Mouse (Mus musculus) liver, embryonic 16.5 days (tissue): ENCODE data around the gene Mrgpre. TPM values are rescaled to one million over a fixed set of nuclear protein-coding genes. Genes with fewer than 3 reads are reported as not detected.

Source experiments
- ATAC-seq: fragments of 200-750 bp; cut with Nextera tagmentation; 2 replicates; pipeline ENCODE4 v1.8.0; 2017; ENCODE audit warnings: low read depth, mild to moderate bottlenecking, moderate number of reproducible peaks, moderate library complexity
- H3K27ac ChIP-seq: fragments of 300-500 bp; sonication (generic); 2 replicates; pipeline ENCODE4 v1.5.1; 2014; ENCODE audit warnings: mild to moderate bottlenecking, low read length
- H3K27me3 ChIP-seq: fragments of 300-500 bp; sonication (generic); 2 replicates; pipeline ENCODE4 v1.6.1; 2014; ENCODE audit warnings: low read depth, low read length, mixed read lengths; ENCODE audit not compliant: control insufficient read depth, insufficient read depth
- H3K36me3 ChIP-seq: fragments of 300-500 bp; sonication (generic); 2 replicates; pipeline ENCODE4 v1.6.1; 2014; ENCODE audit warnings: mild to moderate bottlenecking; ENCODE audit not compliant: control insufficient read depth, insufficient read depth
- H3K4me1 ChIP-seq: fragments of 300-500 bp; sonication (generic); 2 replicates; pipeline ENCODE4 v1.6.1; 2014; ENCODE audit warnings: low read depth, low read length, mixed read lengths; ENCODE audit not compliant: control insufficient read depth
- H3K4me2 ChIP-seq: fragments of 300-500 bp; sonication (generic); 2 replicates; pipeline ENCODE4 v1.6.1; 2014; ENCODE audit warnings: low read depth, low read length, mixed read lengths
- H3K4me3 ChIP-seq: fragments of 300-500 bp; sonication (generic); 2 replicates; pipeline ENCODE4 v1.5.1; 2014; ENCODE audit warnings: low read depth, mild to moderate bottlenecking, low read length
- H3K9ac ChIP-seq: fragments of 300-500 bp; sonication (generic); 2 replicates; pipeline ENCODE4 v1.6.1; 2014; ENCODE audit warnings: low read depth, low read length
- H3K9me3 ChIP-seq: fragments of 300-500 bp; sonication (generic); replicated peaks from 2 replicates; pipeline ENCODE4 v1.6.1; 2016; ENCODE audit warnings: low read length; ENCODE audit not compliant: control insufficient read depth
- WGBS: fragments of 180-500 bp; shearing (Covaris S2); extraction: QIAGEN DNeasy Blood & Tissue Kit; methylation state at CpG from one replicate; pipeline ENCODE4 v1.1.7; 2014; ENCODE audit not compliant: insufficient replicate concordance; 5-methylcytosine and 5-hydroxymethylcytosine counted together
- polyA plus RNA-seq: library from polyadenylated mRNA; unstranded; fragments of >200 nt; fragmentation: Nextera tagmentation; extraction: Ambion mirVana; gene quantifications from 2 replicates; pipeline ENCODE4 v1.2.1, GENCODE M21; 2015

Gene Mrgpre
- polyA plus RNA-seq, 1 experiment from 2014 or later = 0.51 TPM

GRCm38 (mm10) chr7:143822375-143823265, 38.3 kb upstream of the Mrgpre start, which contains the start of the genes Nadsyn1 and Dhcr7:
Gene Nadsyn1, minus strand, starts transcription at chr7:143822849.
Gene Dhcr7, plus strand, starts transcription at chr7:143823145.
- H3K4me2 ChIP-seq = peak within 1 kb of the TSS; percentile 80
- H3K27ac ChIP-seq = peak within 1 kb of the TSS; percentile 57
- H3K27me3 ChIP-seq = no peaks in the 10 kb centered on the region
- peaks cover 4% of the 10 kb centered on the region; the same call in 1 of the 2 replicates for H3K36me3 ChIP-seq
- H3K9ac ChIP-seq = peak within 1 kb of the TSS; percentile 71
- H3K9me3 ChIP-seq = no peaks in the 10 kb centered on the region
- H3K4me1 ChIP-seq = peaks cover 17% of the 10 kb centered on the region
- H3K4me3 ChIP-seq = peak within 1 kb of the TSS; percentile 71
- WGBS = under 1% methylated on average over 39 of the region's 40 CpGs
- peak; percentile 96 for ATAC-seq

DNA sequence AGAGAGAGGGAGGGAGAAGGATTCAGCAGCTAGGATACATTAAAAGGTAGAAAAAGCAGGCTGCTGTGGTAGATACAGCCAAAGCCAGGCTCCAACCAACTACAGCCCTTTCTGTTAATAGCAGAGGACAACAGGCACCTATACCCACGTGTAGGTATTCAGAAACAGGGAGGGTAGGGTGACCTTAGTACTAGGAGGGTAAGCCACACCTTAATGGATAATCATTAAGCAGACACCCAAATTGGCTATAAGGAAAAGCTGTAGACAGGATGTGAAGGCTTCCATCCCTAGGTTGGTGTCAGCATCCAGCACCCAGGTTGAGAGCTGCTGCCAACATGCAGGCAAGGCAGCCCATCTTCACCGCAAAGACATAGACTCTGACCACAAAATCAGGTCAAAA, 36.9 kb upstream of the Mrgpre start:
- Histone ChIP-seq H3K27me3 (no peaks in the 10 kb centered on the region), H3K9me3 (no peaks in the 10 kb centered on the region), H3K4me3 (no peak overlapping the region), H3K27ac (no peak overlapping the region), H3K9ac (no peak overlapping the region), H3K4me2 (peak overlapping the region; percentile 80), H3K4me1 (peaks cover 17% of the 10 kb centered on the region), H3K36me3 (peaks cover 8% of the 10 kb centered on the region; the same call in 1 of the 2 replicates)
- no peak for ATAC-seq
- WGBS = 56% methylated on average over 2 of the region's 2 CpGs

GRCm38 (mm10) chr7:143819201-143819600, 34.9 kb upstream of the Mrgpre start:
- no peak overlapping the region for H3K4me2 ChIP-seq
- H3K4me3 ChIP-seq = no peak overlapping the region
- no peak overlapping the region for H3K27ac ChIP-seq
- H3K27me3 ChIP-seq = no peaks in the 10 kb centered on the region
- peaks cover 17% of the 10 kb centered on the region for H3K4me1 ChIP-seq
- H3K36me3 ChIP-seq = peaks cover 15% of the 10 kb centered on the region
- H3K9me3 ChIP-seq = no peaks in the 10 kb centered on the region
- WGBS = 66% methylated on average over 4 of the region's 4 CpGs
- no peak for ATAC-seq
- H3K9ac ChIP-seq = no peak overlapping the region

- 39% methylated on average over 1 of the region's 1 CpGs for WGBS
- no peak overlapping the region for H3K9ac ChIP-seq
- H3K4me1 ChIP-seq = no peaks in the 10 kb centered on the region
- ATAC-seq = no peak
- H3K27ac ChIP-seq = no peak overlapping the region
- no peak overlapping the region for H3K4me3 ChIP-seq
- H3K4me2 ChIP-seq = no peak overlapping the region
- peaks cover 19% of the 10 kb centered on the region for H3K36me3 ChIP-seq
- H3K9me3 ChIP-seq = no peaks in the 10 kb centered on the region
- no peaks in the 10 kb centered on the region for H3K27me3 ChIP-seq
These were observed 24.6 kb upstream of the Mrgpre start for GRCm38 (mm10) chr7:143808909-143809308.

DNA sequence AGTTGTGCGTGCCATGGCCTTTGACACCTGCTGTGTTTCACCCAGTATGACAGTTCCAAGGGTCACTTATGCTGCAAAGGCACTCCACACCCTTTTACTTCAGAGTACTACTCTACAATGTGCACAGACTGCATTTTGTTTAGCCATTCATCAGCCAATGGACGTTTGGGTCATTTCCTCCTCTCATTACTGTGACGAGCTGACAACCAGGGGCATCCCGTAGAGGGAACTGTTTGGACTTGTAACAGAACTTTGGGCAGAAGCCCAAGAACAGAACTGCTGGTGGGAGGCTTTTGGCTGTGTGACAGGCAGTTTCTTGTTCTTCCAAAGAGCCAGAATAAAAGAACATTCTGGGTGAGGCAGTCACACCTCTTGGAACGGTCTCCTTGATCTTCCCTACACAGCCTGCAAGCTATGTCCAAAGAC, 20.9 kb upstream of the Mrgpre start:
- Histone ChIP-seq H3K27ac (no peak overlapping the region), H3K9me3 (no peaks in the 10 kb centered on the region), H3K27me3 (no peaks in the 10 kb centered on the region), H3K4me1 (no peaks in the 10 kb centered on the region), H3K9ac (no peak overlapping the region), H3K4me3 (no peak overlapping the region), H3K4me2 (no peak overlapping the region), H3K36me3 (peaks cover 6% of the 10 kb centered on the region)
- WGBS = 57% methylated on average over 5 of the region's 5 CpGs
- peak; percentile 35; the same call in 1 of the 2 replicates for ATAC-seq

GRCm38 (mm10) chr7:143801195-143802065, 17.1 kb upstream of the Mrgpre start:
- Histone ChIP-seq H3K27ac (no peak overlapping the region), H3K36me3 (peaks cover 9% of the 10 kb centered on the region), H3K9me3 (no peaks in the 10 kb centered on the region), H3K4me2 (no peak overlapping the region), H3K4me3 (no peak overlapping the region), H3K27me3 (no peaks in the 10 kb centered on the region), H3K4me1 (no peaks in the 10 kb centered on the region), H3K9ac (no peak overlapping the region)
- WGBS = 69% methylated on average over 8 of the region's 8 CpGs
- no peak for ATAC-seq

- H3K9ac ChIP-seq = no peak overlapping the region
- no peak overlapping the region for H3K4me2 ChIP-seq
- no peak overlapping the region for H3K27ac ChIP-seq
- H3K27me3 ChIP-seq = no peaks in the 10 kb centered on the region
- H3K4me1 ChIP-seq = no peaks in the 10 kb centered on the region
- peaks cover 12% of the 10 kb centered on the region for H3K36me3 ChIP-seq
- H3K9me3 ChIP-seq = no peaks in the 10 kb centered on the region
- no peak for ATAC-seq
- WGBS = 43% methylated on average over 1 of the region's 1 CpGs
- H3K4me3 ChIP-seq = no peak overlapping the region
These were observed 16.5 kb upstream of the Mrgpre start for GRCm38 (mm10) chr7:143800770-143801169.

DNA sequence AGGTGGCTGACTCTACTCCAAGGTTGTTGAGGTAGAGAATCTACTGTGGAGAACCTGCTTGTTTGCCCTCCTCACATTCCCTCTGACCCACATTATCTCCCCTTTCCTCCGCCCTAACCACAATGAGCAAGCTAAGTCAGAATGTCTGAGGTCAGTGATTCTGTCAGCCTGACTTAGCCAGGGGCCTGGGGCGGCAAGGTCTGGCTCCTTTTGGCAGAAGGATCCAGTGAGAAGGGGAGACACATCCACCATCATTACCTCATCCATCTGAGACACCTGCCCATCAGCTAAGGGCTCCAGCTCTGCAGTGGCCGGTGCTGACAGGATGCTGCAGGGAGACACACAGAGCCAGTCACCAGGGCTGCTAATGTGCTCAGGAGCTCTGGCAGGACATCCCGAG, 14.5 kb upstream of the Mrgpre start:
- no peaks in the 10 kb centered on the region for H3K27me3 ChIP-seq
- no peaks in the 10 kb centered on the region for H3K9me3 ChIP-seq
- H3K36me3 ChIP-seq = peaks cover 11% of the 10 kb centered on the region
- no peak overlapping the region for H3K4me3 ChIP-seq
- H3K9ac ChIP-seq = no peak overlapping the region
- no peak overlapping the region for H3K27ac ChIP-seq
- H3K4me2 ChIP-seq = no peak overlapping the region
- ATAC-seq = no peak
- H3K4me1 ChIP-seq = no peaks in the 10 kb centered on the region
- WGBS = 63% methylated on average over 4 of the region's 4 CpGs
